ENCODE assay signal across 22 mouse cellular contexts in the genomic region with DNA sequence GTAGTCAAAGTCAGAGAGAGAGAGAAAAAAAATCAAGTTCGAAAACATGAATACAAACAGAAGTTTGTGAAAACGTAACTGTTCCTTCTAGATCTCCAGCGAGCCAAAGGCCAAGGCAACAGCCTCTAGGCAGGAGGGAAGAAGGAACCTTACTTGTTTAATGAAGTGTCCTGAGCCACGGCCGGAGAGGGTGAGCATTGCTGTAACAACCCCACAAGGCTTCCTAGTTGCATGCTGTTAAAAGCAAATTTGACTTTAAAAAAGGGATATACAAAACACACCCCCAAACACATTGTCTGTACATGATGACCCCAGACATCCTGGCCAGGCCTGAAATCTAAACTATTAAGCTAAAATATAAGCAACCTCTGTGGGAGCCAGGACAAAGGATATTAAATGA.
A peak's percentile ranks its signal among the peaks of the same experiment; 100 is the strongest.
DNase-seq lines count a peak whose midpoint lies in the region; ATAC-seq and TF ChIP-seq lines count a peak whose summit lies in the region.
"Had no signal": no experiment of that assay in that cellular context is flagged by ENCODE, and none has a peak within 500 bp of the region (broad histone marks: within the 10 kb centered on the region; RNA-seq: fewer than 3 reads in every experiment).

No protein-coding gene starts in this region.

- H3K4me1 ChIP-seq in embryonic facial prominence, embryonic 14.5 days (ENCODE audit: control insufficient read depth, insufficient read depth, low read length): no peaks in the 10 kb centered on the region
- H3K4me1 ChIP-seq in embryonic facial prominence, embryonic 10.5 days: peaks cover 6% of the 10 kb centered on the region
- H3K4me1 ChIP-seq in hindbrain, postnatal 0 days (ENCODE audit: insufficient read depth, low read length): peaks cover 3% of the 10 kb centered on the region; the same call in 1 of the 2 replicates
- H3K4me1 ChIP-seq in hindbrain, embryonic 14.5 days (replicated peaks; ENCODE audit: control insufficient read depth, insufficient read depth, low read length): no peaks in the 10 kb centered on the region; the same call in 1 of the 2 replicates
- H3K4me1 ChIP-seq in neural tube, embryonic 15.5 days: 0 out of 2 replicates have a peak, but pooled peaks cover 3% of the 10 kb centered on the region
- H3K4me1 ChIP-seq: embryonic facial prominence, embryonic 12.5 days; forebrain, embryonic 12.5 days; midbrain, embryonic 10.5 days; stomach, embryonic 15.5 days had no signal

- H3K9me3 ChIP-seq in embryonic facial prominence, embryonic 14.5 days (ENCODE audit: control insufficient read depth, low read length): no peaks in the 10 kb centered on the region
- H3K9me3 ChIP-seq in embryonic facial prominence, embryonic 10.5 days: no peaks in the 10 kb centered on the region
- H3K9me3 ChIP-seq in hindbrain, postnatal 0 days (ENCODE audit: low read length): no peaks in the 10 kb centered on the region
- H3K9me3 ChIP-seq in hindbrain, embryonic 14.5 days (ENCODE audit: control insufficient read depth, low read length): no peaks in the 10 kb centered on the region
- no peaks in the 10 kb centered on the region for H3K9me3 ChIP-seq in neural tube, embryonic 15.5 days (replicated peaks)
- H3K9me3 ChIP-seq: embryonic facial prominence, embryonic 12.5 days; forebrain, embryonic 12.5 days; heart, embryonic 10.5 days; midbrain, embryonic 10.5 days; neural tube, embryonic 13.5 days; stomach, embryonic 15.5 days had no signal

- DNase-seq in embryonic facial prominence, embryonic 14.5 days (ENCODE audit: low spot score): no peak
- no peak for DNase-seq in embryonic facial prominence, embryonic 10.5 days (ENCODE audit: low spot score)
- peak; percentile 18 for DNase-seq in hindbrain, postnatal 0 days (ENCODE audit: low spot score)
- DNase-seq in hindbrain, embryonic 14.5 days (ENCODE audit: low spot score): no peak
- no peak for DNase-seq in neural tube, embryonic 10.5 days (ENCODE audit: extremely low spot score, low spot score)
- DNase-seq in right cerebral cortex, postnatal 10 days (ENCODE audit: low spot score in 2 of 2): no peak
- DNase-seq in left cerebral cortex, adult 2 months (ENCODE audit: extremely low spot score in 1 of 2, low spot score in 2 of 2): no peak
- DNase-seq: kidney, postnatal 4 days; liver had no signal

- no peaks in the 10 kb centered on the region for H3K27me3 ChIP-seq in embryonic facial prominence, embryonic 14.5 days (replicated peaks; ENCODE audit: control insufficient read depth, insufficient read depth, low read length)
- H3K27me3 ChIP-seq in embryonic facial prominence, embryonic 10.5 days (replicated peaks; ENCODE audit: low read depth, poor library complexity, severe bottlenecking): no peaks in the 10 kb centered on the region
- H3K27me3 ChIP-seq in hindbrain, postnatal 0 days (ENCODE audit: insufficient read depth, low read length): no peaks in the 10 kb centered on the region
- no peaks in the 10 kb centered on the region for H3K27me3 ChIP-seq in hindbrain, embryonic 14.5 days (ENCODE audit: control insufficient read depth, insufficient read depth, low read length)
- H3K27me3 ChIP-seq in neural tube, embryonic 15.5 days (replicated peaks): no peaks in the 10 kb centered on the region
- H3K27me3 ChIP-seq: embryonic facial prominence, embryonic 12.5 days; forebrain, embryonic 12.5 days; neural tube, embryonic 13.5 days; stomach, embryonic 15.5 days had no signal

- no peaks in the 10 kb centered on the region for H3K36me3 ChIP-seq in embryonic facial prominence, embryonic 14.5 days (ENCODE audit: control insufficient read depth, insufficient read depth, low read length)
- no peaks in the 10 kb centered on the region for H3K36me3 ChIP-seq in embryonic facial prominence, embryonic 10.5 days (replicated peaks)
- H3K36me3 ChIP-seq in hindbrain, postnatal 0 days (ENCODE audit: insufficient read depth, low read length): no peaks in the 10 kb centered on the region
- H3K36me3 ChIP-seq in hindbrain, embryonic 14.5 days (replicated peaks; ENCODE audit: control insufficient read depth, insufficient read depth): no peaks in the 10 kb centered on the region
- H3K36me3 ChIP-seq in neural tube, embryonic 15.5 days: no peaks in the 10 kb centered on the region
- H3K36me3 ChIP-seq: embryonic facial prominence, embryonic 12.5 days; forebrain, embryonic 12.5 days; G1E; heart, embryonic 10.5 days; midbrain, embryonic 10.5 days; neural tube, embryonic 13.5 days; stomach, embryonic 15.5 days had no signal

- WGBS in embryonic facial prominence, embryonic 14.5 days: 48% methylated on average over 5 of the region's 5 CpGs
- 59% methylated on average over 5 of the region's 5 CpGs for WGBS in embryonic facial prominence, embryonic 10.5 days
- 29% methylated on average over 5 of the region's 5 CpGs for WGBS in hindbrain, postnatal 0 days
- WGBS in hindbrain, embryonic 14.5 days: 62% methylated on average over 5 of the region's 5 CpGs
- 70% methylated on average over 5 of the region's 5 CpGs for WGBS in neural tube, embryonic 15.5 days

- 0 out of 2 replicates have a peak overlapping the region, but pooled peaks have one; percentile 53 for H3K27ac ChIP-seq in embryonic facial prominence, embryonic 14.5 days (replicated peaks; ENCODE audit: low read depth, low read length)
- no peak overlapping the region for H3K27ac ChIP-seq in embryonic facial prominence, embryonic 10.5 days (replicated peaks)
- peak overlapping the region; percentile 5 for H3K27ac ChIP-seq in hindbrain, postnatal 0 days
- no peak overlapping the region for H3K27ac ChIP-seq in hindbrain, embryonic 14.5 days
- H3K27ac ChIP-seq in neural tube, embryonic 15.5 days (replicated peaks): peak overlapping the region; percentile 39; the same call in 1 of the 2 replicates
- H3K27ac ChIP-seq in left cerebral cortex, adult 2 months: no peak overlapping the region
- H3K27ac ChIP-seq: embryonic facial prominence, embryonic 12.5 days; forebrain, embryonic 12.5 days; heart, embryonic 10.5 days; kidney, postnatal 0 days; liver, embryonic 14.5 days; midbrain, embryonic 10.5 days; neural tube, embryonic 13.5 days; stomach, embryonic 15.5 days had no signal

- H3K9ac ChIP-seq in embryonic facial prominence, embryonic 14.5 days (ENCODE audit: low read depth, low read length): no peak overlapping the region
- H3K9ac ChIP-seq in hindbrain, postnatal 0 days (replicated peaks; ENCODE audit: low read length): no peak overlapping the region
- no peak overlapping the region for H3K9ac ChIP-seq in hindbrain, embryonic 14.5 days
- H3K9ac ChIP-seq in neural tube, embryonic 15.5 days (replicated peaks): no peak overlapping the region
- H3K9ac ChIP-seq: embryonic facial prominence, embryonic 12.5 days; forebrain, embryonic 12.5 days; liver, embryonic 14.5 days; neural tube, embryonic 13.5 days; stomach, embryonic 15.5 days had no signal

- H3K4me2 ChIP-seq in embryonic facial prominence, embryonic 14.5 days (ENCODE audit: low read depth, low read length): no peak overlapping the region
- H3K4me2 ChIP-seq in hindbrain, postnatal 0 days (ENCODE audit: low read depth, low read length): 0 out of 2 replicates have a peak overlapping the region, but pooled peaks have one; percentile 5
- H3K4me2 ChIP-seq in hindbrain, embryonic 14.5 days (replicated peaks): no peak overlapping the region
- no peak overlapping the region for H3K4me2 ChIP-seq in neural tube, embryonic 15.5 days
- H3K4me2 ChIP-seq: embryonic facial prominence, embryonic 12.5 days; forebrain, embryonic 12.5 days; neural tube, embryonic 13.5 days; stomach, embryonic 15.5 days had no signal

- intact Hi-C loops in left cerebral cortex, adult 2 months (cut with DNase I): no loop called here

- ATAC-seq in embryonic facial prominence, embryonic 14.5 days (ENCODE audit: low read depth): no peak
- ATAC-seq in hindbrain, postnatal 0 days: no peak
- ATAC-seq in hindbrain, embryonic 14.5 days (ENCODE audit: low FRiP score): no peak
- ATAC-seq in neural tube, embryonic 15.5 days (ENCODE audit: low FRiP score): no peak
- ATAC-seq: intestine, embryonic 16.5 days had no signal

- TF ChIP-seq CTCF in hindbrain, postnatal 0 days (IDR thresholded peaks at IDR 0.05; ENCODE audit: low read depth): no peak
- no peak for TF ChIP-seq CTCF in left cerebral cortex, adult 2 months (IDR thresholded peaks at IDR 0.05)

- no peak overlapping the region for H3K4me3 ChIP-seq in embryonic facial prominence, embryonic 14.5 days (ENCODE audit: low read depth, low read length)
- no peak overlapping the region for H3K4me3 ChIP-seq in embryonic facial prominence, embryonic 10.5 days
- no peak overlapping the region for H3K4me3 ChIP-seq in hindbrain, postnatal 0 days (ENCODE audit: low read length)
- no peak overlapping the region for H3K4me3 ChIP-seq in hindbrain, embryonic 14.5 days (replicated peaks; ENCODE audit: low read length)
- no peak overlapping the region for H3K4me3 ChIP-seq in neural tube, embryonic 15.5 days (replicated peaks)
- no peak overlapping the region for H3K4me3 ChIP-seq in left cerebral cortex, adult 2 months
- H3K4me3 ChIP-seq: embryonic facial prominence, embryonic 12.5 days; erythroblast, embryonic 14.5 days; forebrain, embryonic 12.5 days; heart, embryonic 10.5 days; midbrain, embryonic 10.5 days; myocyte; neural tube, embryonic 13.5 days; stomach, embryonic 15.5 days had no signal

Comparison
In these comparisons a context has a peak if more than half of its experiments do, and no peak if none do; other contexts are left out.
1. H3K27ac ChIP-seq: peak in embryonic facial prominence, embryonic 14.5 days (single experiment), hindbrain, postnatal 0 days (single experiment) and neural tube, embryonic 15.5 days (single experiment); none in embryonic facial prominence, embryonic 10.5 days (single experiment), hindbrain, embryonic 14.5 days (single experiment) and left cerebral cortex, adult 2 months (single experiment).